Mouse (Mus musculus) embryonic stem cell, embryonic (primary cell): ENCODE measurements around the gene Gm5105.

Source experiments
- CTCF ChIA-PET, 4 experiments: fragments of 300-600 bp in 2 of 4; fragments of 350-600 bp in 2 of 4; sonication (Branson Sonifier 250); formaldehyde crosslinking; loops; one replicate each; lab custom pipeline; 2022; ENCODE audit warnings: inconsistent platforms in 2 of 4; lab: Charles Lee
- POLR2A ChIA-PET, 4 experiments: fragments of 300-600 bp in 2 of 4; fragments of 350-600 bp in 2 of 4; sonication (Branson Sonifier 250); formaldehyde crosslinking; loops; one replicate each; lab custom pipeline; 2022; ENCODE audit warnings: antibody characterized with exemption in 4 of 4, inconsistent platforms in 1 of 4; lab: Charles Lee

The Gm5105 gene

DNA sequence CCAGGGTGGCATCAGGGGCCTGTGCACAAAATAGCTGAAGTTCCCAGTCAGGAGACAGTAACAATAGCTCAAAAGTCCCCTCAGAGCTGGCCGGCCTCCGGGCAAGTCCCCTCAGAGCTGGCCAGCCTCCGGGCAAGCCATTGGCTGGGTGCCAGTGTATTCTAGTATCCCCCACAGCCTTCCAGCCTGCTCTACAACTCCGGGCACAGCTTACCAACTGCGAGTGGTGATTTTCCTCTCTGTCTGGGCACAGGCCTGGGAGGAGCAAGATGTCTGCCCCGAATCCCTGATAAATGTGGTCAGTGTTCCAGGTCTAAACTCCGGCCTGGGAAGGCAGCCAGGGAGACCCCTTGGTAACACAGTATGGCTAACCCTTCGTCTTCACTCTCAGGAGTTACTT lies 8.0 kb upstream of the Gm5105 start:
- POLR2A ChIA-PET, result interaction anchor here in 1 of 4 experiments (0.6 kb wide), 1 partner anchor 20 kb away, joined by 3 read pairs; no protein-coding TSS in a partner anchor

DNA sequence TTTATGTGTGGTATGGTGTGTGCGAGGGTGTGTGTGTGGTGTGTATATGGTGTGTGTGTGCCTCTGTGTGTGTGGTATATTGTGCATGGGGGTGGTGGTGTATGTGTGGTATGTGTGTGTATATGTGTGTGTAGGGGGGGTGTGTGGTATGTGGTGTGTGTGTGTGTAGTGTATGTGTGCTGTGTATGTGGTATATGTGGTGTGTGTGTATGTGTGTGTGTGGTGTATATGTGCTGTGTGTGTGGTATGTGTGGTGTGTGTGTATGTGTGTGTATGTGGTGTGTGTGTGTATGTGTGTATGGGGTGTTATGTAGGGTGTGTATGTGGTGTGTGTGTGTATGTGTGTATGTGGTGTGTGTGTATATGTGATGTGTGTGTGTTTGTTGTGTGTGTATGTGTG lies 7.0 kb upstream of the Gm5105 start:
- ChIA-PET CTCF (interaction anchor here in 1 of 4 experiments (0.7 kb wide), 1 partner anchor 9 kb away, joined by 5 read pairs; no protein-coding TSS in a partner anchor), POLR2A (no interaction called here)

More for the DNA sequence above, 8.0 kb upstream of the Gm5105 start:
- CTCF ChIA-PET, result no interaction called here

DNA sequence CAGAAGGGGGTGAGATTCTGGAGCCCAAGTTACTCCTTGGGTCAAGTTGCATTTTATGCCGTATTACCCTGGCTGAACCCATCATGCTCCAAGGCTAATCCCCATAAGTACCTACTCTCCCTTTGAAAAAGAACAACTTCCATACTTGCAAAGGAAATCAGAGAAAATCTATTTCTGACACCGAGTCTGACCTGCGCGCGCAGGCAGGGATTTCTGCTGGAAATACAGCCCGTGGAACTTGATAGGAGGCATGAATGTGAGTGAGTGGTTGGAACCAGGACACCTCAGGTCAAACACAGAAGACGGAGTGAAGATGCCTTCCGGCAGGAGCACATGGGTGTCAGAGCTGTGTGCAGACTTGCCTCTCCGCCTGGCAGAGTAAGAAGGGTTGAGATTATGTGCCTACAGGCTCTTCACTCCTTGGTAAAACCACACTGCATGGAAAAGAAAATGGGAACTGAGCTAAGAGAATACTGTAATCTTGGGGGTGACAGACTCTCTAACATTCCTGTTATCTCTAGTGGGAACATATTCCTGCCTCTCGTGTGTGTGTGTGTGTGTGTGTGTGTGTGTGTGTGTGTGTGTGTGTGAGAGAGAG lies 4.4 kb upstream of the Gm5105 start:
- POLR2A ChIA-PET, result interaction anchor here in 2 of 4 experiments (0.7 to 0.9 kb wide), 2 partner anchors 13 to 31 kb away, joined by 3 to 8 read pairs; no protein-coding TSS in a partner anchor
- CTCF ChIA-PET, result no interaction called here

DNA sequence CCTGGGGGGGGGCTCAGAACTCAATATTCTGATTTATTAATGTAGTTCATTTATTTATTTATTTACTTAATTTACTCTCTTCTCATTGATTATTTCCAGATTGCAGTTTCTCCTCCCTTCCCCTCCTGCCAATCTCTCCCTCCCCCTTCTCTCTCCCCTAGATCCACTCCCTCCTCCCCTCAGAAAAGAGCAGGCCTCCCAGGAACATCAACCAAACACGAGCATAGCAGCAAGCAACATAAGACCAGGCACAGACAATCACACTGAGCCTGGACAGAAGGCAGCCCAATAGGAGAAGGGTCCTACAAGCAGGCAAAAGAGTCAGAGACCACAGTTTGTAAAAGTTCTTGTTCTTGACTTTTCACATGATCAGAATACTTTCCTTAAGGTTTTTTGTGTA lies 3.8 kb upstream of the Gm5105 start:
- CTCF ChIA-PET, result no interaction called here

DNA sequence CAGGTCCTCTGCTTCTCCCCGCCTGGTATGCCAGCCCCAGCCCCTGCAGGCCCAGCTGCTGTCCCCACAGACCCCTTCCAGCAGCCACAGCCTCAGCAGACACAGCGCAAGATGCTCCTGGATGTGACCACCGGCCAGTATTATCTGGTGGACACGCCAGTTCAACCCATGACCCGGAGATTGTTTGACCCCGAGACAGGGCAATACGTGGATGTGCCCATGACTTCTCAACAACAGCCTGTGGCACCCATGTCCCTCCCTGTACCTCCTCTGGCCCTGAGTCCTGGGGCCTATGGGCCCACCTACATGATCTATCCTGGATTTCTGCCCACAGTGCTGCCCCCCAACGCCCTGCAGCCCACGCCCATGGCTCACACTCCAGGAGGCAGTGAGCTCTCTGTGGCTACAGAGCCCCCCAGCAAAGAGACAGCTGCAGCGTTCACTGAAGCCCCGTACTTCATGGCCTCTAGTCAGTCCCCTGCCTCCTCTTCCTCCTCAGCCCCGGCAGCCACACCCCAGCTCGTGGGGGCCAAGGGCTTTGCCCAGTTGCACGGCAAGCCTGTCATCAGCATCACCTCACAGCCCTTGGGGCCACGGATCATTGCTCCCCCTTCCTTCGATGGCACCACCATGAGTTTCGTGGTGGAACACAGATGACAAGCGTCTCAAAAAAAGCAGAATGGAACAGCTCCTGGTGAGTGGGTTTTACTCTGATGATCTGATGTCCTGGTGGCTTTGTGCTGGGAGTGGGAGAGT lies 2.7 kb upstream of the Gm5105 start:
- CTCF ChIA-PET, result no interaction called here
- POLR2A ChIA-PET, result interaction anchor here in 1 of 4 experiments (0.6 kb wide), 1 partner anchor 11 kb away, joined by 11 read pairs; no protein-coding TSS in a partner anchor

More for the DNA sequence above, 3.8 kb upstream of the Gm5105 start:
- POLR2A ChIA-PET, result no interaction called here

DNA sequence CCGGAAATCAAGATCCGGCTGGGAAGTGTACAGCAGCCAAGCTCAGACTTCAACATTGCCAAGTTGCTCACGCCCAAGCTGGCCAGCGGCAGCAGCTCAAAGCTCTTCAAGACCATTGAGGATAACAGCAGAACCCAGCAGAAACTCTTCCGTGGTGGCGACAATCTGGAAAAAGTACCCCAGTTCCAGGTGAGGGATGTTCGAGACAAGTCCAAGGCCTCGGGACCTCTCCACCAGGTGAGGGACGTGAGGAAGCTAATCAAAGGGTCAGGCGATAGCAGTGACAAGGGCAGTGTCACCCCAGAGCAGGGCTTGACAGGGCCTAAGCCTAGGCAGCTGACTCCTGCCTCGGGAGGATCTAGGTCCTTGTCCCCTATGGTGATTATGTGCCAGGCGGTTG lies 915 bp upstream of the Gm5105 start:
- POLR2A ChIA-PET, result interaction anchor here in 2 of 4 experiments (1.7 to 2.5 kb wide), 2 partner anchors 75 to 204 kb away, joined by 5 to 7 read pairs; partner anchors contain the start of genes H2afz (in 1 of the 2) and Trmt10a (in 1 of the 2)
- CTCF ChIA-PET, result interaction anchor here in 1 of 4 experiments (1.4 kb wide), 1 partner anchor 77 kb away, joined by 4 read pairs; no protein-coding TSS in a partner anchor

DNA sequence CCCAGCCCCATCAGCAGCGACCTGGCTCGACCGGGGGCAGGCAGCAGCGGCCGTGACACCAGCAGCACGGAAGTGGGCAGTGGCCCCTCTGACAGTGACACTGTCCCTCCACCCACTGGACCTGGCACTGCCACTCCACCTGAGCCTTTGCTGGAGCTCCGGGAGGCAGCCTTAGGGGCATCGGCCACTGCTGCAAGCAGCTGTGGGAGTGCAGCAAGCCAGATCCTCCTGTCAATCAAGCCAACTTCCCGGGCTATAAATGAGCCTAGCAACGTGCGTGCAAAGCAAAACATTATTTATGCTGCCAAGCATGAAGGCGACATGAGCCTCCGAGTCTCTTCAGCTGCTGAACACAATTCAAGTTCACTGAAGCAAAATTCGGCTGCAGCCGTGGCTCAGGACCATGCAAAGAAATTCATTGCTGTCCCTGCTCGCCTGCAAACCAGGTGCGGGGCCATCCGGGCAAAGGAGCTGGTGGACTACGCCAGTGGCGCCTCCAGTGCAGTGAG lies 786 bp downstream of the Gm5105 start:
- ChIA-PET POLR2A (interaction anchor here in 3 of 4 experiments (0.5 to 2.5 kb wide), 5 partner anchors 69 to 495 kb away, joined by 3 to 8 read pairs (median 5); partner anchors contain the start of genes Trmt10a (in 2 of the 3) and H2afz (in 1 of the 3)), CTCF (interaction anchor here in 3 of 4 experiments (0.6 to 1.4 kb wide), 3 partner anchors 75 to 517 kb away, joined by 3 to 4 read pairs (median 4); no protein-coding TSS in a partner anchor)

DNA sequence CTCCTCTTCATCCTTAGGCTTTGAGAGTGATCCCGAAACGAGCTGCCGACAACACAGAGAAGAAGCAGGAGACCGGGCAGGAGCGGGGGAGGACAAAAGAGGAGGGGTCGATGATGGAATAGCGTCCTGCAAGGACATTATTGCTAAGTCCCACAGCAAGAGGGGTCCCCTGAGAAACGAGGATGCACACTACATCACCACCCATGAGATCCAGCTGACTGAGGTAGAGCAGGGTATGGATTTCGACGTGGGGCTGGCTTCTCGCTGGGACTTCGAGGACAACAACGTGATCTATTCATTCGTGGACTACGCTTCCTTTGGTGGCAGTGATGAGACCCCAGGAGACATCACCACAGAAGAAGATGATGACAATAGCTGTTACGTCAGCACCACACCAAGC lies 1.3 kb downstream of the Gm5105 start:
- ChIA-PET POLR2A (interaction anchor here in 2 of 4 experiments (0.5 to 2.5 kb wide), 3 partner anchors 78 to 110 kb away, joined by 4 to 7 read pairs (median 4); partner anchors contain the start of gene Trmt10a (in 2 of the 2)), CTCF (interaction anchor here in 3 of 4 experiments (0.5 to 1.4 kb wide), 3 partner anchors 75 to 247 kb away, joined by 3 to 5 read pairs (median 4); no protein-coding TSS in a partner anchor)

DNA sequence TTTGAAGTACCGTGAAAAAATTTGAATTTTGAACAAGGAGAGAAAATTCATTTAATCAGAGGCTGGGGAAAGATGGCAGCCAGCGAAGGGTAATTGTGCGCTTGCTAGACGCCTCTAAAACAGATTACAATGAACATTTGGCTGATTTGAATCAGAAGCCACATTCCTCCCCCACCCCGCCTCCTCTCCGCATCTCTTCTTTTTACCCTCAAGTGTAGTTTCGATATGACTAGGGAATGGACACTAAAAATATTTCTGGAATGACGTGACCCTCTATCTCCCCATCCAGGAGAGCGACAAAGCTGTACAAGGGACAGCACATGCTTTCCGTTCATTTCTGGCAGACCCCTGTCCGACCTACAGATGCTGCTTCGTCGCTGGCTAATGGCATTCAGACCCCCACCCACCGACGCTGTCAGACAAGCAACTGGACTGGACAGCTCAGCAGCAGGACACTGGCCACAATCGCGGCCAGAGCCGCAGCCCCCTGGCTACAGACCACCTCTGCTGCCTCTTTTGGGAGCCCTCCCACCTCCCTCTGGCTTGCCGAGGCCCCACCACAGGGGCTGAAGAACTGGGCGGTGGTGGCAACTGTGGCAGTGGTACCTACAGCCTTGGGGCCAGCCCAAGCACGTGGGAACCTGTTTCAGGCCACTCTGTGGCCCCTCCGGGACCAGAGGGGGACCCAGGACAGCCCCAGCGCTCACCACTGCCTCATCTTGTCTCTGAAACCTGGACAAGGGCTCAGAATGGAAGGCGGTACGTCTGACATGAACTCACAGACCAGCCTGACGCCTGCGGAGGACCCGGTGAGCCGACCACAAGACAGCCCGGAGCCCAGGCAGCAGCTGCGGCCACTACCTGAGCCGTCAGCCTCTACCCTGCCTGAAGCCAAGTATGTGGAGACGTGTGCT lies 2.2 kb downstream of the Gm5105 start, which contains the start of gene 1110002E22Rik:
TSS of gene 1110002E22Rik (plus strand) at position 321 of the 914 bp plus-strand sequence.
- ChIA-PET POLR2A (no interaction called here), CTCF (interaction anchor here in 3 of 4 experiments (0.5 to 1.0 kb wide), 4 partner anchors 71 to 246 kb away, joined by 4 to 5 read pairs (median 4); no protein-coding TSS in a partner anchor)

DNA sequence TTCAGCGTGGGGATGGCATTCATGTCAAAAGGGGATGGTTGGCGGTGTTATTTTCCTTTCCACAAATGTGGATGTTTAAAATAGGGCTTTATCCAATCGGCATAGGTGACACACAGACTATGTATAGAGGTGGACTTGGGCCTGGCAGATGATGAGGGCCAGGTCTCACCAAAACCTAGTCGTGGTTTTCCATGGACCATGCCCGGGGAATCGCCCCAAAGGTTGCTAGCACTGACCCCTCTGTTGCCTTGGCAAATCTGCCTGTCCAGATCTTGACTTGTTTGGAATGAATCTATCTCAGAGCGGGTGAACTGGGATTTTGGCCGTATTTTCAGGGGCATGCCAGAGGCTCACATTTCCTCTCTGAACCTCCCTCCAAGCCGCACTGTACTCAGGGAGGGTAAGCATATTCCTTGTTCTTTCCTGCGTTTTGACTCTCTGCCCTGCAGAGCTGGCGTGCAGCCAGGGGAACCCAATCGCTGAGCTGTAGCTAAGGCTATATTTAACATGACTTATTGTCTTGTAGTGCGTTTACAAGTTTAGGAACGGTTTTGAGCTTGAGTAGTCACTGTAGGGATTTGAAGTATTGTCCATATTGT lies 3.4 kb downstream of the Gm5105 start:
- CTCF ChIA-PET, result interaction anchor here in 1 of 4 experiments (0.9 kb wide), 1 partner anchor 73 kb away, joined by 4 read pairs; no protein-coding TSS in a partner anchor

DNA sequence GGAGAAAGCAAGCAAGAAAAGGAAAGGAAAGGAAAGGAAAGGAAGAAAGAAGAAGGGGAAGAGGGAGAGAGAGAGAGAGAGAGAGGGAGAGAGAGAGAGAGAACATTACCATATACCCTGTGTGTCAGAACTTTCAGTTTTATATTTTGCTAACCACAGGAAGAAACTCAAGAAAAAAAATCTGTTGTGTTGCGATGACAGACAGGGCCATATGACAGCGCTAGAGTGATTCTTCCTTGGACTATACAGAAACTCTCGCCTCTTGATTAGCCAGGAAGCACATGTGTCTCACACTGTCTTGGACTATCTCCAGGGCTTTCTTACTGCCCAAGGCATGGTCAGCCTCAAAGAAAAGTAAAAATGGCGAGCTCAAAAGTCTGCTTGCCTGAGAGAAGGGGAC lies 4.5 kb downstream of the Gm5105 start:
- ChIA-PET CTCF (no interaction called here), POLR2A (no interaction called here)

More for the DNA sequence above, 3.4 kb downstream of the Gm5105 start:
- POLR2A ChIA-PET, result no interaction called here

DNA sequence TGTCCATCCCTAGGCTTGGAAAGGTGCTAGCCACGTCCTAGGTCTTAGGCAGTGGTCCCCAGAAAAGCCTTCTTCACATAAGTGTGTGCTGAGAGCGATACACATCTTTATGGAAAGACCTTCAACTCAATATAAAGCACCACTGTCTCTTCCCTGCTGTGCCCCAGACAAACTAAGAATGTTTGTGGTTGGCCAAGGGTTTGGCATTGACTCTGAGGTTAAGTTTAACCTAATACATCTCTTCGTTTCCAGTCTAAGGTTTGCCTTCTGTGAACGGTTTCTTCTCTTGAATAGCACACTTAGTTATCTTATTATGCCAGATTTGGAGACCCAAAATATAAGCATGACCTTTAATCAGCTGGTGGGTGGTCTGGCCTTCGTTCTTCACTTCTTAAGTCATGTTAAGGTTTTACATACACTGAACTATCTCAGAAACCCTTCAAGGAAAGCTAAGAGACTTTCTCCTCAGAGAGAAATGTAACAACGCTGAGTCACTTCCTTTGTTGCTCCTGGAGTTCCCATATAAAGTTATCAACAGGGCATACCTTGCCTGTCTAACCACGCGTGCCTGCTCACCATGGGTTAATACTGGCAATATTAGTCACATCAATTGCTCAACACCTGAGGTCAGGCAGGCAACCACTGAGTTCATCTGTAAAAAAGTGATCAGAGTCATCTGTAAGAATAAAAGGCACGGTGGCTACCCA lies 5.8 kb downstream of the Gm5105 start:
- CTCF ChIA-PET, result no interaction called here
- POLR2A ChIA-PET, result interaction anchor here in 1 of 4 experiments (0.6 kb wide), 1 partner anchor 281 kb away, joined by 6 read pairs; no protein-coding TSS in a partner anchor

DNA sequence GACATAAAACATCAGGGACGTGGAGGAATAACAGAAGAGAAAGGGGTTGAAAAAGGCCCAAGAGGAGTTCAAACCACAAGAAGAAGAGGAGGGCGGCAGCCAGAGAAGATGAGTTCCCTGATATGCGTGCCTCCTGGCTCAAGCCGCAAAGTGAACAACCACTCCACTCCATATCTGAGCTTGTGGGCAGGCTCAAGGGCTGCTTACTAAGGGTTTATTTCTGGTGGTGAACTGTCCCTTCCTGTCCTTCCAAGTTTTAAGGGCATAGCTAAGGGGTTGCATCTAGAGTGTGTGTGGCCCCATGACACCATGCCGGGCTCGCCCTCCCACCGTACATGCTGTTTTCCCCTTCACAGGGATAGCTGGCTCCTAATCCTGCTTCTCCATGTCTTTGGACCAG lies 6.8 kb downstream of the Gm5105 start:
- CTCF ChIA-PET, result no interaction called here
- POLR2A ChIA-PET, result interaction anchor here in 1 of 4 experiments (0.8 kb wide), 1 partner anchor 69 kb away, joined by 5 read pairs; no protein-coding TSS in a partner anchor

DNA sequence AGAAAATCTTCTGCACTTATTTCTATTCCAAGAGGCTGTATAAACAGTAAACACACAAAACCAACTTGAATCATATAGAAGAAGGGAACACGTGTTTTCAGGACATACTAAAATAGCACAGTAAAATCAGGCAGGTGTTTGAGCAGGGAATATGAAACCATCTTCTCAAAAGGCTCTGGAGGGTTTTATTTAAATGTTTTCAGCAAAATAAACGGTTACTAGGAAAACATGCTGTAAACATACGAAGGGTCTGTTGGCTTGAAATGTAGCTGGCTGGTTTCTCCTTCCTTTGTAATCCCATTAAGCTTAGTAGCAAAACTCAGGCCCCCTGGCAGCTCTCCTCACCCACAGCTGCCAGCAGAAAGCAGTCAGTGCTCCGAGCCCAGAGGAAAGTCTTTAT lies 9.0 kb downstream of the Gm5105 start:
- ChIA-PET POLR2A (no interaction called here), CTCF (no interaction called here)

DNA sequence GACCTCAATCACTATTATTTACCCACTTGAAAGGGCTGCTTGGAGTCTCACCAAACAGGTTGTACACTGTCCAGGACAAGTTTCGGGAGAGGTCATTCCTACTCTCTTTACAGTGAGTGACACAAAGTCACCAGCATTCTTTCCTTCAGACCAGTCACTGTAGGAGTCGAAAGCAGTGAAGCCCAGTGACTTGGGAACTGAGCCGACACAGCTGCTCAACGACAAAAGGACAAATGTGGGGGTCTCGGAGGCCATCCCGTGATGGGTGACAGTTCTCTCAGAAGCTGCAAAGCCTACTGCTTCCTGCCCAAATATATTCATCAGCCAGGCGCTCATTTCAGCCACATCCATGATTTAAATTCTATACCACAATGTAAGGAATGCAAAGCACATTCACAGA lies 10.2 kb downstream of the Gm5105 start:
- POLR2A ChIA-PET, result no interaction called here
- CTCF ChIA-PET, result interaction anchor here in 1 of 4 experiments (0.6 kb wide), 1 partner anchor 1298 kb away, joined by 4 read pairs; no protein-coding TSS in a partner anchor

DNA sequence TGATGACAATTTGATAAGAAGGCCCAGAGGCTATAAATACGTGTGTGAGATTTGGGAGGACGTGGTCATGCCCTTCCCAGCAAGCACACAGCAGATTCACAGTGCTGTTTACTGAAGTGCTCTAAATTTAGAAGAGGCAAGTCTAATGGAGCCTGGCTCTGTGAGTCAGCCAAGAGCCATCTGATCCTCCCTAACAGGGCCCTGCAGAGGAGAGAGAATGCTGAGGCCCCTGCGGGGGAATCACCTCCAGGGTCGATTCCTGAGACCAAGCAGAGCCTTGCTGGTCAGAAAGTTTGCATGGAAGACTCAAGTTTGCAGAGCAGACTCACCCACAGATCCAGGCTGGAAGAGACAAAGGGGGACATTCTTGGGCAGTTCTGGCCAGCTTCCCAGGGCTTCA lies 13.2 kb downstream of the Gm5105 start:
- ChIA-PET POLR2A (no interaction called here), CTCF (no interaction called here)

DNA sequence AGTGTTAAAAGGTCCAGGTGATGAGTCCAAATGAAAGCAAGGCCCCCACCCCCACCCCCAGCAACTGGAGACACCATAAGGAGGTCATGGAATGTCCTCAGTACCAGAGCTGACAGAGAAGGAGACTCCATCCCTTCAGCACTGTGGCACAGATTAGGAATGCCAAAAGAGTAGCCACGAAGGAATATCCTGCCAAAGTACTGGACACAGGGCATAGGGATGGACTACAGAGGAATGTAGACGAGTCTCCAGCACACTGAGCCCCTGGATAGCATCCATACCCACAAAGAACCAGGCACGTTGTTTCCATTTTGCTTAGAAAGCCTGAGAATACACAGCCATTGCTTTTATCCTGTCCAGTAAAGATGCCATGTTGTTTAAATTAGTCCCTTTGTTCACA lies 15.8 kb downstream of the Gm5105 start:
- ChIA-PET CTCF (no interaction called here), POLR2A (no interaction called here)
